20 mouse cellular contexts compared by ENCODE assay signal in genomic region chr2:38930269-38930668, GRCm38 (mm10). TPM values are rescaled to one million over a fixed set of nuclear protein-coding genes. Genes with fewer than 3 reads are reported as not detected.
DNase-seq lines count a peak whose midpoint lies in the region; ATAC-seq lines count a peak whose summit lies in the region.
"Had no signal": no experiment of that assay in that cellular context is flagged by ENCODE, and none has a peak within 500 bp of the region (broad histone marks: within the 10 kb centered on the region; RNA-seq: fewer than 3 reads in every experiment).

No protein-coding gene starts in this region.

- H3K36me3 ChIP-seq in intestine, embryonic 16.5 days (ENCODE audit: control insufficient read depth, insufficient read depth, low read length) = no peaks in the 10 kb centered on the region
- H3K36me3 ChIP-seq in intestine, embryonic 15.5 days = no peaks in the 10 kb centered on the region
- H3K36me3 ChIP-seq: G1E had no signal

- ATAC-seq in intestine, embryonic 16.5 days = no peak
- ATAC-seq in intestine, embryonic 15.5 days = no peak
- ATAC-seq: activated CD4-positive, CD25-positive, alpha-beta regulatory T cell, adult 4 months; CD4-positive, CD25-positive, alpha-beta regulatory T cell, adult 4 months; Patski had no signal

- H3K9me3 ChIP-seq in intestine, embryonic 16.5 days (ENCODE audit: control insufficient read depth, low read length) = no peaks in the 10 kb centered on the region
- H3K9me3 ChIP-seq in intestine, embryonic 15.5 days = no peaks in the 10 kb centered on the region
- H3K9me3 ChIP-seq: G1E had no signal

- no peak overlapping the region for H3K4me2 ChIP-seq in intestine, embryonic 16.5 days (ENCODE audit: low read depth, low read length)
- H3K4me2 ChIP-seq in intestine, embryonic 15.5 days (replicated peaks) = no peak overlapping the region

- no peaks in the 10 kb centered on the region for H3K27me3 ChIP-seq in intestine, embryonic 16.5 days (replicated peaks; ENCODE audit: control insufficient read depth, insufficient read depth, low read length)
- no peaks in the 10 kb centered on the region for H3K27me3 ChIP-seq in intestine, embryonic 15.5 days (replicated peaks)
- H3K27me3 ChIP-seq: CH12.LX, Patski had no signal

- no peak overlapping the region for H3K27ac ChIP-seq in intestine, embryonic 16.5 days (ENCODE audit: low read length)
- H3K27ac ChIP-seq in intestine, embryonic 15.5 days = no peak overlapping the region

- peaks cover 7% of the 10 kb centered on the region; the same call in 1 of the 2 replicates for H3K4me1 ChIP-seq in intestine, embryonic 16.5 days (ENCODE audit: control insufficient read depth, insufficient read depth, low read length)
- peaks cover 17% of the 10 kb centered on the region for H3K4me1 ChIP-seq in intestine, embryonic 15.5 days (replicated peaks)

- peak; percentile 73 for DNase-seq in heart, adult 11 months
- DNase-seq in heart, postnatal 4 days = no peak
- DNase-seq: adrenal gland, adult 2 months; adrenal gland, adult 8-10 months; adrenal gland, postnatal 10 days; adrenal gland, postnatal 14 days; adrenal gland, postnatal 25 days; adrenal gland, postnatal 36 days; B cell, adult 2 months; cerebellum, adult 11 months; cerebellum, adult 11-12 months; cerebellum, adult 18-20 months had no signal

- H3K9ac ChIP-seq in intestine, embryonic 16.5 days (ENCODE audit: low read depth, low read length) = 0 out of 2 replicates have a peak overlapping the region, but pooled peaks have one; percentile 28
- no peak overlapping the region for H3K9ac ChIP-seq in intestine, embryonic 15.5 days

- WGBS in intestine, embryonic 16.5 days = 63% methylated on average over 2 of the region's 2 CpGs
- 65% methylated on average over 2 of the region's 2 CpGs for WGBS in intestine, embryonic 15.5 days

- H3K4me3 ChIP-seq in intestine, embryonic 16.5 days (ENCODE audit: low read length) = no peak overlapping the region
- H3K4me3 ChIP-seq in intestine, embryonic 15.5 days (replicated peaks) = no peak overlapping the region

RNA-seq across cellular contexts. Expression of gene Olfml2a, which starts 1.5 kb away (rescaled TPM):
- 10 to 100 TPM; 18.3 to 18.5 TPM for total RNA-seq in heart, postnatal 4 days (2021)
- polyA plus RNA-seq in intestine, embryonic 16.5 days (2015; fragmentation: Nextera tagmentation; extraction: Ambion mirVana) = 1.8 and 2.1 TPM in 2 replicates
- polyA plus RNA-seq in intestine, embryonic 15.5 days (2015; fragmentation: Nextera tagmentation; extraction: Ambion mirVana) = 2.3 and 2.5 TPM in 2 replicates
- polyA plus RNA-seq: C2C12; CD4-positive, CD25-positive, alpha-beta regulatory T cell, adult 4 months; G1E had no signal

RNA-seq across cellular contexts. Expression of gene Nr6a1, which starts 2.8 kb away (rescaled TPM):
- 1 to 10 TPM; 2.1 to 2.6 TPM for total RNA-seq in heart, postnatal 4 days (2021)
- 1.4 and 1.7 TPM in 2 replicates for polyA plus RNA-seq in intestine, embryonic 16.5 days (2015; fragmentation: Nextera tagmentation; extraction: Ambion mirVana)
- 1.7 and 1.9 TPM in 2 replicates for polyA plus RNA-seq in intestine, embryonic 15.5 days (2015; fragmentation: Nextera tagmentation; extraction: Ambion mirVana)
